Mouse (Mus musculus) limb, embryonic 11.5 days (tissue): ENCODE measurements around the gene Vax1. TPM values are rescaled to one million over a fixed set of nuclear protein-coding genes. Genes with fewer than 3 reads are reported as not detected.

Experiments
- ATAC-seq: fragments of 200-750 bp; cut with Nextera tagmentation; 2 replicates; pipeline ENCODE4 v1.8.0; 2017; ENCODE audit warnings: low read depth; ENCODE audit not compliant: insufficient number of reproducible peaks, low FRiP score, low TSS enrichment
- DNase-seq: peaks from one replicate; pipeline ENCODE4 v3.0.0-alpha.2; 2015; ENCODE audit warnings: low spot score
- H3K27ac ChIP-seq: fragments of 300-500 bp; sonication (generic); replicated peaks from 2 replicates; pipeline ENCODE4 v1.5.1; 2014; ENCODE audit warnings: low read depth, mild to moderate bottlenecking, low read length
- H3K27me3 ChIP-seq: fragments of 300-500 bp; sonication (generic); 2 replicates; pipeline ENCODE4 v1.6.1; 2014; ENCODE audit warnings: mild to moderate bottlenecking, low read length, mixed read lengths; ENCODE audit not compliant: control insufficient read depth, insufficient read depth
- H3K36me3 ChIP-seq: fragments of 300-500 bp; sonication (generic); 2 replicates; pipeline ENCODE4 v1.6.1; 2014; ENCODE audit warnings: mild to moderate bottlenecking, low read length, moderate library complexity, mixed read lengths; ENCODE audit not compliant: control insufficient read depth, insufficient read depth
- H3K4me1 ChIP-seq: fragments of 300-500 bp; sonication (generic); 2 replicates; pipeline ENCODE4 v1.6.1; 2014; ENCODE audit warnings: low read length, mixed read lengths; ENCODE audit not compliant: control insufficient read depth, insufficient read depth
- H3K4me2 ChIP-seq: fragments of 300-500 bp; sonication (generic); 2 replicates; pipeline ENCODE4 v1.6.1; 2014; ENCODE audit warnings: low read depth, mild to moderate bottlenecking, moderate library complexity; ENCODE audit not compliant: severe bottlenecking
- H3K4me3 ChIP-seq: fragments of 300-500 bp; sonication (generic); 2 replicates; pipeline ENCODE4 v1.5.1; 2014; ENCODE audit warnings: low read depth, low read length
- H3K9ac ChIP-seq: fragments of 300-500 bp; sonication (generic); 2 replicates; pipeline ENCODE4 v1.6.1; 2014; ENCODE audit warnings: mild to moderate bottlenecking, low read length
- H3K9me3 ChIP-seq: fragments of 300-500 bp; sonication (generic); 2 replicates; pipeline ENCODE4 v1.6.1; 2016; ENCODE audit warnings: low read length; ENCODE audit not compliant: control insufficient read depth
- WGBS: fragments of 180-500 bp; shearing (Covaris S2); extraction: QIAGEN DNeasy Blood & Tissue Kit; methylation state at CpG from one replicate; pipeline ENCODE4 v1.1.7; 2014; 5-methylcytosine and 5-hydroxymethylcytosine counted together
- polyA plus RNA-seq: library from polyadenylated mRNA; unstranded; fragments of >200 nt; fragmentation: Nextera tagmentation; extraction: Ambion mirVana; gene quantifications from 2 replicates; pipeline ENCODE4 v1.2.1, GENCODE M21; 2014

Gene Vax1
- polyA plus RNA-seq, 1 experiment from 2014 or later = not detected

GRCm38 (mm10) chr19:59142206-59142605 is 27.6 kb downstream of the Vax1 start:
- ATAC-seq (no peak), DNase-seq (no peak)
- no peaks in the 10 kb centered on the region for H3K36me3 ChIP-seq
- H3K27ac ChIP-seq = no peak overlapping the region
- no peaks in the 10 kb centered on the region for H3K9me3 ChIP-seq
- no peak overlapping the region for H3K4me3 ChIP-seq
- H3K4me2 ChIP-seq = no peak overlapping the region
- H3K27me3 ChIP-seq = no peaks in the 10 kb centered on the region
- H3K4me1 ChIP-seq = no peaks in the 10 kb centered on the region
- H3K9ac ChIP-seq = no peak overlapping the region
- 52% methylated on average over 4 of the region's 4 CpGs for WGBS

- no peak overlapping the region for H3K4me2 ChIP-seq
- H3K9me3 ChIP-seq = no peaks in the 10 kb centered on the region
- H3K4me1 ChIP-seq = no peaks in the 10 kb centered on the region
- H3K4me3 ChIP-seq = no peak overlapping the region
- 65% methylated on average over 8 of the region's 8 CpGs for WGBS
- DNase-seq = no peak
- no peak overlapping the region for H3K9ac ChIP-seq
- H3K27ac ChIP-seq = no peak overlapping the region
- no peaks in the 10 kb centered on the region for H3K36me3 ChIP-seq
- no peak for ATAC-seq
- no peaks in the 10 kb centered on the region for H3K27me3 ChIP-seq
Observed at GRCm38 (mm10) chr19:59135387-59135786, 34.5 kb downstream of the Vax1 start.

GRCm38 (mm10) chr19:59134916-59135315 is 34.9 kb downstream of the Vax1 start:
- DNase-seq (no peak), ATAC-seq (no peak)
- no peak overlapping the region for H3K4me3 ChIP-seq
- H3K27me3 ChIP-seq = no peaks in the 10 kb centered on the region
- WGBS = 22% methylated on average over 2 of the region's 2 CpGs
- H3K27ac ChIP-seq = no peak overlapping the region
- H3K4me1 ChIP-seq = no peaks in the 10 kb centered on the region
- H3K9me3 ChIP-seq = no peaks in the 10 kb centered on the region
- no peak overlapping the region for H3K4me2 ChIP-seq
- no peak overlapping the region for H3K9ac ChIP-seq
- no peaks in the 10 kb centered on the region for H3K36me3 ChIP-seq

GRCm38 (mm10) chr19:59133202-59133601 is 36.7 kb downstream of the Vax1 start:
- Histone ChIP-seq H3K27me3 (no peaks in the 10 kb centered on the region), H3K27ac (no peak overlapping the region), H3K4me2 (no peak overlapping the region), H3K4me1 (no peaks in the 10 kb centered on the region), H3K9me3 (no peaks in the 10 kb centered on the region), H3K36me3 (no peaks in the 10 kb centered on the region), H3K4me3 (no peak overlapping the region), H3K9ac (no peak overlapping the region)
- DNase-seq (no peak), ATAC-seq (no peak)
- 57% methylated on average over 11 of the region's 11 CpGs for WGBS

- DNase-seq = no peak
- Histone ChIP-seq H3K27ac (no peak overlapping the region), H3K4me2 (no peak overlapping the region), H3K9ac (no peak overlapping the region), H3K36me3 (no peaks in the 10 kb centered on the region), H3K4me3 (no peak overlapping the region), H3K27me3 (no peaks in the 10 kb centered on the region), H3K9me3 (no peaks in the 10 kb centered on the region), H3K4me1 (no peaks in the 10 kb centered on the region)
- WGBS = 86% methylated on average over 2 of the region's 2 CpGs
- no peak for ATAC-seq
Observed at GRCm38 (mm10) chr19:59129671-59130070, 40.2 kb downstream of the Vax1 start.

GRCm38 (mm10) chr19:59128531-59129204 is 41.2 kb downstream of the Vax1 start:
- no peak for ATAC-seq
- H3K4me1 ChIP-seq = no peaks in the 10 kb centered on the region
- 75% methylated on average over 8 of the region's 8 CpGs for WGBS
- no peak overlapping the region for H3K27ac ChIP-seq
- no peak overlapping the region for H3K4me3 ChIP-seq
- H3K27me3 ChIP-seq = no peaks in the 10 kb centered on the region
- H3K9me3 ChIP-seq = no peaks in the 10 kb centered on the region
- H3K4me2 ChIP-seq = no peak overlapping the region
- no peak for DNase-seq
- no peak overlapping the region for H3K9ac ChIP-seq
- no peaks in the 10 kb centered on the region for H3K36me3 ChIP-seq

GRCm38 (mm10) chr19:59127424-59127823 is 42.4 kb downstream of the Vax1 start:
- no peak overlapping the region for H3K27ac ChIP-seq
- no peaks in the 10 kb centered on the region for H3K9me3 ChIP-seq
- no peak overlapping the region for H3K4me2 ChIP-seq
- no peaks in the 10 kb centered on the region for H3K36me3 ChIP-seq
- ATAC-seq = no peak
- no peaks in the 10 kb centered on the region for H3K4me1 ChIP-seq
- no peak for DNase-seq
- H3K9ac ChIP-seq = no peak overlapping the region
- H3K4me3 ChIP-seq = no peak overlapping the region
- WGBS = 83% methylated on average over 3 of the region's 3 CpGs
- H3K27me3 ChIP-seq = no peaks in the 10 kb centered on the region
